Mouse (Mus musculus): ENCODE data around the gene Csnk2a2. TPM values are rescaled to one million over a fixed set of nuclear protein-coding genes. Genes with fewer than 3 reads are reported as not detected.

Csnk2a2 gene
- polyA plus RNA-seq, 1 experiment from 2014 or later, result 2.7 TPM

GRCm38 (mm10) chr8:95512257-95512656 is 22.4 kb upstream of the Csnk2a2 start:
- H3K4me1 ChIP-seq (ENCODE audit: control insufficient read depth, low read depth, low read length), result no peaks in the 10 kb centered on the region
- no peak overlapping the region for H3K4me2 ChIP-seq (ENCODE audit: low read depth, low read length)
- ATAC-seq (ENCODE audit: low read depth), result no peak
- H3K27me3 ChIP-seq (ENCODE audit: control insufficient read depth, insufficient read depth, low read depth, low read length), result no peaks in the 10 kb centered on the region
- no peaks in the 10 kb centered on the region for H3K9me3 ChIP-seq (replicated peaks; ENCODE audit: control insufficient read depth, low read length)
- H3K27ac ChIP-seq (ENCODE audit: low read length), result no peak overlapping the region
- no peaks in the 10 kb centered on the region for H3K36me3 ChIP-seq (ENCODE audit: control insufficient read depth, insufficient read depth)
- H3K4me3 ChIP-seq (ENCODE audit: low read depth, low read length), result no peak overlapping the region
- no peak overlapping the region for H3K9ac ChIP-seq (ENCODE audit: low read depth, low read length)
- 64% methylated on average over 4 of the region's 4 CpGs for WGBS (ENCODE audit: insufficient replicate concordance)

- Histone ChIP-seq H3K4me3 (ENCODE audit: low read depth, low read length) (no peak overlapping the region), H3K4me1 (ENCODE audit: control insufficient read depth, low read depth, low read length) (no peaks in the 10 kb centered on the region), H3K9ac (ENCODE audit: low read depth, low read length) (no peak overlapping the region), H3K9me3 (replicated peaks; ENCODE audit: control insufficient read depth, low read length) (no peaks in the 10 kb centered on the region), H3K4me2 (ENCODE audit: low read depth, low read length) (no peak overlapping the region), H3K36me3 (ENCODE audit: control insufficient read depth, insufficient read depth) (no peaks in the 10 kb centered on the region), H3K27ac (ENCODE audit: low read length) (no peak overlapping the region), H3K27me3 (ENCODE audit: control insufficient read depth, insufficient read depth, low read depth, low read length) (no peaks in the 10 kb centered on the region)
- no peak for ATAC-seq (ENCODE audit: low read depth)
- WGBS (ENCODE audit: insufficient replicate concordance), result 61% methylated on average over 5 of the region's 5 CpGs
Measured at GRCm38 (mm10) chr8:95506245-95506644, 16.4 kb upstream of the Csnk2a2 start.

- H3K4me1 ChIP-seq (ENCODE audit: control insufficient read depth, low read depth, low read length), result no peaks in the 10 kb centered on the region
- no peaks in the 10 kb centered on the region for H3K27me3 ChIP-seq (ENCODE audit: control insufficient read depth, insufficient read depth, low read depth, low read length)
- H3K4me2 ChIP-seq (ENCODE audit: low read depth, low read length), result no peak overlapping the region
- H3K9ac ChIP-seq (ENCODE audit: low read depth, low read length), result no peak overlapping the region
- no peak overlapping the region for H3K27ac ChIP-seq (ENCODE audit: low read length)
- H3K4me3 ChIP-seq (ENCODE audit: low read depth, low read length), result no peak overlapping the region
- H3K36me3 ChIP-seq (ENCODE audit: control insufficient read depth, insufficient read depth), result no peaks in the 10 kb centered on the region
- ATAC-seq (ENCODE audit: low read depth), result no peak
- 59% methylated on average over 3 of the region's 3 CpGs for WGBS (ENCODE audit: insufficient replicate concordance)
- H3K9me3 ChIP-seq (replicated peaks; ENCODE audit: control insufficient read depth, low read length), result no peaks in the 10 kb centered on the region
Measured at GRCm38 (mm10) chr8:95505606-95506005, 15.8 kb upstream of the Csnk2a2 start.

- Histone ChIP-seq H3K36me3 (ENCODE audit: control insufficient read depth, insufficient read depth) (no peaks in the 10 kb centered on the region), H3K9ac (ENCODE audit: low read depth, low read length) (no peak overlapping the region), H3K9me3 (replicated peaks; ENCODE audit: control insufficient read depth, low read length) (no peaks in the 10 kb centered on the region), H3K4me3 (ENCODE audit: low read depth, low read length) (no peak overlapping the region), H3K4me1 (ENCODE audit: control insufficient read depth, low read depth, low read length) (no peaks in the 10 kb centered on the region), H3K4me2 (ENCODE audit: low read depth, low read length) (no peak overlapping the region), H3K27ac (ENCODE audit: low read length) (no peak overlapping the region), H3K27me3 (ENCODE audit: control insufficient read depth, insufficient read depth, low read depth, low read length) (no peaks in the 10 kb centered on the region)
- WGBS (ENCODE audit: insufficient replicate concordance), result 60% methylated on average over 5 of the region's 5 CpGs
- ATAC-seq (ENCODE audit: low read depth), result no peak
Measured at GRCm38 (mm10) chr8:95504835-95505234, 15.0 kb upstream of the Csnk2a2 start.

GRCm38 (mm10) chr8:95502431-95502830 is 12.6 kb upstream of the Csnk2a2 start:
- Histone ChIP-seq H3K4me1 (ENCODE audit: control insufficient read depth, low read depth, low read length) (no peaks in the 10 kb centered on the region), H3K27ac (ENCODE audit: low read length) (no peak overlapping the region), H3K4me3 (ENCODE audit: low read depth, low read length) (no peak overlapping the region), H3K9ac (ENCODE audit: low read depth, low read length) (no peak overlapping the region), H3K36me3 (ENCODE audit: control insufficient read depth, insufficient read depth) (no peaks in the 10 kb centered on the region), H3K4me2 (ENCODE audit: low read depth, low read length) (no peak overlapping the region), H3K27me3 (ENCODE audit: control insufficient read depth, insufficient read depth, low read depth, low read length) (no peaks in the 10 kb centered on the region), H3K9me3 (replicated peaks; ENCODE audit: control insufficient read depth, low read length) (no peaks in the 10 kb centered on the region)
- WGBS (ENCODE audit: insufficient replicate concordance), result 65% methylated on average over 7 of the region's 7 CpGs
- ATAC-seq (ENCODE audit: low read depth), result no peak

- no peak for ATAC-seq (ENCODE audit: low read depth)
- 91% methylated on average over 5 of the region's 5 CpGs for WGBS (ENCODE audit: insufficient replicate concordance)
- Histone ChIP-seq H3K36me3 (ENCODE audit: control insufficient read depth, insufficient read depth) (no peaks in the 10 kb centered on the region), H3K9me3 (replicated peaks; ENCODE audit: control insufficient read depth, low read length) (no peaks in the 10 kb centered on the region), H3K4me1 (ENCODE audit: control insufficient read depth, low read depth, low read length) (no peaks in the 10 kb centered on the region), H3K27ac (ENCODE audit: low read length) (no peak overlapping the region), H3K27me3 (ENCODE audit: control insufficient read depth, insufficient read depth, low read depth, low read length) (no peaks in the 10 kb centered on the region), H3K9ac (ENCODE audit: low read depth, low read length) (no peak overlapping the region), H3K4me2 (ENCODE audit: low read depth, low read length) (no peak overlapping the region), H3K4me3 (ENCODE audit: low read depth, low read length) (no peak overlapping the region)
Measured at GRCm38 (mm10) chr8:95500436-95500835, 10.6 kb upstream of the Csnk2a2 start.

- Histone ChIP-seq H3K9me3 (replicated peaks; ENCODE audit: control insufficient read depth, low read length) (no peaks in the 10 kb centered on the region), H3K27ac (ENCODE audit: low read length) (no peak overlapping the region), H3K36me3 (ENCODE audit: control insufficient read depth, insufficient read depth) (no peaks in the 10 kb centered on the region), H3K4me3 (ENCODE audit: low read depth, low read length) (no peak overlapping the region), H3K27me3 (ENCODE audit: control insufficient read depth, insufficient read depth, low read depth, low read length) (no peaks in the 10 kb centered on the region), H3K4me1 (ENCODE audit: control insufficient read depth, low read depth, low read length) (no peaks in the 10 kb centered on the region), H3K4me2 (ENCODE audit: low read depth, low read length) (no peak overlapping the region), H3K9ac (ENCODE audit: low read depth, low read length) (no peak overlapping the region)
- 58% methylated on average over 4 of the region's 4 CpGs for WGBS (ENCODE audit: insufficient replicate concordance)
- ATAC-seq (ENCODE audit: low read depth), result no peak
Measured at GRCm38 (mm10) chr8:95499266-95500064, 9.6 kb upstream of the Csnk2a2 start.

- H3K27me3 ChIP-seq (ENCODE audit: control insufficient read depth, insufficient read depth, low read depth, low read length), result no peaks in the 10 kb centered on the region
- no peak overlapping the region for H3K9ac ChIP-seq (ENCODE audit: low read depth, low read length)
- WGBS (ENCODE audit: insufficient replicate concordance), result 63% methylated on average over 3 of the region's 3 CpGs
- H3K27ac ChIP-seq (ENCODE audit: low read length), result no peak overlapping the region
- no peaks in the 10 kb centered on the region for H3K4me1 ChIP-seq (ENCODE audit: control insufficient read depth, low read depth, low read length)
- H3K9me3 ChIP-seq (replicated peaks; ENCODE audit: control insufficient read depth, low read length), result no peaks in the 10 kb centered on the region
- no peaks in the 10 kb centered on the region for H3K36me3 ChIP-seq (ENCODE audit: control insufficient read depth, insufficient read depth)
- no peak overlapping the region for H3K4me2 ChIP-seq (ENCODE audit: low read depth, low read length)
- H3K4me3 ChIP-seq (ENCODE audit: low read depth, low read length), result no peak overlapping the region
- ATAC-seq (ENCODE audit: low read depth), result no peak
Measured at GRCm38 (mm10) chr8:95497821-95498220, 8.0 kb upstream of the Csnk2a2 start.

GRCm38 (mm10) chr8:95496420-95496819 is 6.6 kb upstream of the Csnk2a2 start:
- Histone ChIP-seq H3K4me3 (ENCODE audit: low read depth, low read length) (no peak overlapping the region), H3K9me3 (replicated peaks; ENCODE audit: control insufficient read depth, low read length) (no peaks in the 10 kb centered on the region), H3K9ac (ENCODE audit: low read depth, low read length) (no peak overlapping the region), H3K36me3 (ENCODE audit: control insufficient read depth, insufficient read depth) (no peaks in the 10 kb centered on the region), H3K4me1 (ENCODE audit: control insufficient read depth, low read depth, low read length) (no peaks in the 10 kb centered on the region), H3K4me2 (ENCODE audit: low read depth, low read length) (no peak overlapping the region), H3K27me3 (ENCODE audit: control insufficient read depth, insufficient read depth, low read depth, low read length) (no peaks in the 10 kb centered on the region), H3K27ac (ENCODE audit: low read length) (no peak overlapping the region)
- no peak for ATAC-seq (ENCODE audit: low read depth)
- WGBS (ENCODE audit: insufficient replicate concordance), result 37% methylated on average over 3 of the region's 3 CpGs

Data from liver, embryonic 16.5 days (tissue).